Comparison of ENCODE assay signal across 7 mouse cellular contexts in genomic region chr3:94917816-94918361, GRCm38 (mm10). TPM values are rescaled to one million over a fixed set of nuclear protein-coding genes. Genes with fewer than 3 reads are reported as not detected.
A peak's percentile ranks its signal among the peaks of the same experiment; 100 is the strongest.
DNase-seq lines count a peak whose midpoint lies in the region; ATAC-seq lines count a peak whose summit lies in the region.

No protein-coding gene starts in this region.

- no peak for ATAC-seq in CD4-positive, CD25-positive, alpha-beta regulatory T cell, adult 4 months

- peak; percentile 52 for DNase-seq in right cerebral cortex, adult 18-20 months
- DNase-seq in right cerebral cortex, postnatal 4 days: no peak
- peak; percentile 66 for DNase-seq in c-Kit-positive CD71-positive TER-119-positive erythroid progenitor cells, embryonic 14.5 days (ENCODE audit: low spot score)
- peak; percentile 83 for DNase-seq in kidney, postnatal 10 days
- DNase-seq in lung, postnatal 4 days: peak; percentile 54 to 74
- DNase-seq in heart, postnatal 10 days: no peak

- intact Hi-C loops in heart, postnatal 10 days (cut with DNase I): no loop called here

RNA-seq across cellular contexts. Expression of gene Selenbp1, which starts 15.0 kb away (rescaled TPM):
- 10 to 100 TPM; 53.7 to 58.5 TPM for total RNA-seq in heart, postnatal 10 days (2021)
- 1 to 10 TPM; 4.6 to 5.2 TPM for polyA plus RNA-seq in CD4-positive, CD25-positive, alpha-beta regulatory T cell, adult 4 months (2017; shearing (Covaris generic))

RNA-seq across cellular contexts. Expression of gene Psmb4, which starts 31.1 kb away (rescaled TPM):
- total RNA-seq in heart, postnatal 10 days (2021): 100 to 1,000 TPM; 282 to 285 TPM
- polyA plus RNA-seq in CD4-positive, CD25-positive, alpha-beta regulatory T cell, adult 4 months (2017; shearing (Covaris generic)): 100 to 1,000 TPM; 114 to 155 TPM

RNA-seq across cellular contexts. Expression of gene Rfx5, which starts 36.0 kb away (rescaled TPM):
- total RNA-seq in heart, postnatal 10 days (2021): 10 to 100 TPM; 10.1 to 10.4 TPM
- 10 to 100 TPM in 1 of 2 experiments, 1 to 10 TPM in 1; 9.4 to 10.9 TPM for polyA plus RNA-seq in CD4-positive, CD25-positive, alpha-beta regulatory T cell, adult 4 months (2017; shearing (Covaris generic))

RNA-seq across cellular contexts. Expression of gene Pi4kb, which starts 56.6 kb away (rescaled TPM):
- total RNA-seq in heart, postnatal 10 days (2021): 10 to 100 TPM; 35.6 to 41.1 TPM
- polyA plus RNA-seq in CD4-positive, CD25-positive, alpha-beta regulatory T cell, adult 4 months (2017; shearing (Covaris generic)): 10 to 100 TPM in 1 of 2 experiments, 1 to 10 TPM in 1; 9.4 to 17.1 TPM

Comparison
In these comparisons a context has a peak if more than half of its experiments do, and no peak if none do; other contexts are left out.
1. DNase-seq: peak in right cerebral cortex, adult 18-20 months (single experiment), c-Kit-positive CD71-positive TER-119-positive erythroid progenitor cells, embryonic 14.5 days (single experiment), kidney, postnatal 10 days (single experiment) and lung, postnatal 4 days (2 of 2); none in right cerebral cortex, postnatal 4 days (single experiment) and heart, postnatal 10 days (0 of 2).